Mouse (Mus musculus): ENCODE measurements at regions not wholly inside any gene's neighbourhood (a gene's known extent, or its start where the extent isn't known, plus 50 kb on each side); places are given as distances from the start of the nearest gene placed in this dataset.

DNA sequence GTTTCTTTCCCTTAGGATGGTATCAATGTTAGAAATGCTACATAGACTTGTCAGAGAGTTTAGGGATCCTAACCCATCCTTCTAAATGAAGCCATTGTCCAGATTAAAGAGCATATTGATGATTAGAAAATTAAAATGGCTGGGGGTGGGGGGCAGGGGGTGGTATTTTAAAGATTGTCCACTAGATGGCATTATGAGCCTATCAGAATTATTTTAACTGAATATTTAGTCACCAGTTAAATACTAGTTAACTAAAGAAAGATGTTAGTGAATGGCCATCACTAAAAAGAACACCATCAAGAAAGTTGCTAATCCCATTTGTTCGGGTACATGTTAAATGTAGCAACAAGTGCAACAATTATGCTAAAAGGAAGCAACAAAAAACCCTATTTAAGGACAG is 1909.6 kb upstream of the 5930422O12Rik start:
- DNase-seq (ENCODE audit: extremely low read depth, low read depth, low spot score), result no peak

- DNase-seq (ENCODE audit: extremely low read depth, low read depth, low spot score), result peak; percentile 3
Observed at GRCm38 (mm10) chr8:31520991-31521448, 1907.5 kb upstream of the 5930422O12Rik start.

DNA sequence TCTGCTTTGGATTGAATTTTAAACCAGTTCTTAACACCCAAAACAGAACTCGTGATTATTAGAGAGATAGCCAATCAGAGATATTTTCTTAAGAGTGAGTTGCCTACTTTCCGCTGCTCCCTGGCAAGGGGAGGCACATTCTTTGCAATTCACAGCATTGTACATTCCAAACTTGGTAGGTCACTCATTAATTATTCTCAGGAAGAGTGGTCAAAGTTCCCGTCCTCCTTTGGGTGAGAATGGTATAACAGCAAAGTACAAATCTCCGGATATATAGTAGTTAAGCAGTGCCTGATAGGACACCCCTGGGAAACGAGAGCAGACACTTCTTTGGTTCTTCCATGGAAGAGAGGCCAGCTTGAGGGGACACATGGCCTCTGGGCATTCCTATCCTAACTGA is 1903.4 kb upstream of the 5930422O12Rik start:
- no peak for DNase-seq (ENCODE audit: extremely low read depth, low read depth, low spot score)

GRCm38 (mm10) chr8:31539251-31539650 is 1889.3 kb upstream of the 5930422O12Rik start:
- no peak for DNase-seq (ENCODE audit: extremely low read depth, low read depth, low spot score)

- DNase-seq (ENCODE audit: extremely low read depth, low read depth, low spot score), result no peak
Observed at GRCm38 (mm10) chr8:31541646-31542045, 1886.9 kb upstream of the 5930422O12Rik start.

GRCm38 (mm10) chr8:31574136-31574535 is 1854.4 kb upstream of the 5930422O12Rik start:
- DNase-seq (ENCODE audit: extremely low read depth, low read depth, low spot score), result no peak

DNA sequence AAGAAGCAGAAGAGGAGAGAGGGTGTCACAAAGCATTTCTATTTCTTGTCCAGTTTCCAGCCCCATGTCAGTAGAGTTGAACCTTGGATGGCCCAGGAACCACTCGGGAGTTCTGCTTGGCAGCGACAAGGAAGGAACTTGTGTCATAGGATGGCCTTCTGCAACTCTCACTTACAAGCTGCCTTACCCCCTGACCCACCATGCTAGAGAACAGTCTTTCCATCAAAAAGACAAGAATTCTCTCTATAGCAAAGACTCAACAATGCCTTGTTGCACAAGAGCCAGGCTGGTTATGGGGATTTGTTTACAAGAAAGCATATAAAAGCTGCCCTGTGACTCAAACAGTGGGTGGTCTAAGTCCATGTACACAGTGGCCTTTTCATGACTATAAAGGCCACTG is 1852.4 kb upstream of the 5930422O12Rik start:
- DNase-seq (ENCODE audit: extremely low read depth, low read depth, low spot score), result no peak

GRCm38 (mm10) chr8:31584661-31585060 is 1843.8 kb upstream of the 5930422O12Rik start:
- DNase-seq (ENCODE audit: extremely low read depth, low read depth, low spot score), result no peak

GRCm38 (mm10) chr8:31599536-31599935 is 1829.0 kb upstream of the 5930422O12Rik start:
- no peak for DNase-seq (ENCODE audit: extremely low read depth, low read depth, low spot score)

DNA sequence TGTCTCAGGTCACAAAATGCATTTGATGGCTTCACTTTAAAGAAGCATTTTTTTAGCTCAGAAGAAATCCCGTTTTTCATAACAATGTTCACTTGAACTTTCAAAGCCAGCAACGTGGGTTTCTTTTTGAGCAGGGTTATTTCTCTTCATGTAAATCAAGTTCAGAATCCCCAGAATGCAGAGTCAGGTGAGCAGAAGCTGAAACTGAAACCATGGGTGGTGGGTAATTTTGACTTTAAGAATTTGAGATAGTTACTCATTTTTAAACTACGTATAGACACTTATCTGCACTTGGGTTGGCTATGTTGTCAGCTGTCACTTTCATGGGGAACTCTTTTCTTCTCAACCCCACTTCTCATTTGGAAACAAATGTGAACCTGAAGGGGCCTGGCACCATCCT is 1827.5 kb upstream of the 5930422O12Rik start:
- no peak for DNase-seq (ENCODE audit: extremely low read depth, low read depth, low spot score)

GRCm38 (mm10) chr8:31616501-31616900 is 1812.0 kb upstream of the 5930422O12Rik start:
- DNase-seq (ENCODE audit: extremely low read depth, low read depth, low spot score), result no peak

GRCm38 (mm10) chr8:31627708-31628107 is 1800.8 kb upstream of the 5930422O12Rik start:
- no peak for DNase-seq (ENCODE audit: extremely low read depth, low read depth, low spot score)

DNA sequence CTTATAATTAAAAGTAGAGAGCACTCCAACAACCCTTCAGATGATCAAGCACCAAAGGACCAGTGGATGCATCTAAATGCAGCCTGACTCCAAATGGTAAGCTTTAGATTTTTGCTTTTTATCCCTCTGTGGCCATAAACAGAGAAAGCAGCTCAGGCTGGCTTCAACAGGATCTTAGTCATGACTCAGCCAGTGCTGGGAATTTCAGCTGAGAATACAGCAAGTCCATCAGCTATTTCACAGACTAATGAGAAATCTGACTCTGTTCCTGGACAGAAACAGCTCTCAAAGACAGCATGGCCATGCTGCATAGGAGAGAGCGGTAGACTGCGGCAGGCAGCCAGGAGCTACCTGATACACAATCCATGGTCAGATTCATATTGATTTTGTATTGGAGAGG is 1800.4 kb upstream of the 5930422O12Rik start:
- no peak for DNase-seq (ENCODE audit: extremely low read depth, low read depth, low spot score)

DNA sequence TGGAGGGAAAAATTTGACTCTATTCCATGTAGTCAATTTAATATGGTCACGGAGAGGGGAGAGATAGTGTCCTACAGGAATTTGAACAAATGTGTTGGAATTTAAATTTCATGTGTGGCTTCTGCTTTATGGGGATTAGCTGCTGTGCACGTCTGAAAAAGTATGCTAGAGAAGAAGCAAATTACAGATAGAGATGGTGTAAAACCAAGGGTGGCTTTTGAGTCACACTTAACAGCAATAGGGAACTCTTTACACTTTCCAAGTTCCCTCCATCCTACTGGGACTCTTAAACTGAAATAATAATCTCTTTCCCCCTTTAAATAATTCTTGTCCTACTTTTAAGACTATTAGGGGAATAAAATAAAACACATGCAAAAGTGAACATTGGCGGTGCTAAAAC is 1790.1 kb upstream of the 5930422O12Rik start:
- no peak for DNase-seq (ENCODE audit: extremely low read depth, low read depth, low spot score)

DNA sequence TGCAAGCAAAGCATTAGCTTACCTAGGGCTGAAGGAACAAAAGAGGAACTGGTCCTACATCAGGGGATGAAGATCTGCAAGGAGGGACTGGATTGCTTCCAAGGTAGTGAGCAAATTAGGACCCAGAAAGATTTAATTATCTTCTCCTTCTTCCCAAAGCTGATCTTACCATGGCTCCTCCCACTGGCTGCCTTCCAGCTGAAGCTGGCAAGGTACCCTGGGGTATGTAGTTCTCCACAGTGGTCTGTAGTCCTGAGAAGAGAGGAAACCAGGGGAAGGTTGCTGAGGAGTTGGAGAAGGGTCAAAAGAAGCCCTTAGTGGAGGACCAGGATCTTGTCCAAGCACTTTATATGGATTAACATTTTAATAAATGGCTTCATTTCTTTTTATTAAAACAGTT is 1764.8 kb upstream of the 5930422O12Rik start:
- no peak for DNase-seq (ENCODE audit: extremely low read depth, low read depth, low spot score)

GRCm38 (mm10) chr8:31665485-31665884 is 1763.0 kb upstream of the 5930422O12Rik start:
- DNase-seq (ENCODE audit: extremely low read depth, low read depth, low spot score), result no peak

DNA sequence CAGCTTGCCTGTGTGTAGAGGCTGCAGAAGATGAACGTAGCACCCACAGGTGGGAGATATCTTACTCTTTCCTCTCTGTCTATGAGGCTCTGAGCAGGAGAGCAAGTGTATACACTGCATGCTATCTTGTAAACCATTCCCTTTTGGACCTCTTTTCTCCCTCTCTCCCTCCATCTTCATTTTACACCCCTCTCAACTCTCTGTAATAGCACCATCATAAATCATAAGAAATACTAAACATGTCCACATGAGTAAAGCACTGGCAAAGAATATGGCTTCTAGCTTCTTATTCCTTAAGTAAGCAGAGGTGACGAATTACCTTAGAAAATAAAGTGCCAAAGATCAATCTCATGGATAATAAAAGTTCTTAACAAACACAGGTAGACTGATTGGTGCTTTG is 1724.3 kb upstream of the 5930422O12Rik start:
- DNase-seq (ENCODE audit: extremely low read depth, low read depth, low spot score), result no peak

DNA sequence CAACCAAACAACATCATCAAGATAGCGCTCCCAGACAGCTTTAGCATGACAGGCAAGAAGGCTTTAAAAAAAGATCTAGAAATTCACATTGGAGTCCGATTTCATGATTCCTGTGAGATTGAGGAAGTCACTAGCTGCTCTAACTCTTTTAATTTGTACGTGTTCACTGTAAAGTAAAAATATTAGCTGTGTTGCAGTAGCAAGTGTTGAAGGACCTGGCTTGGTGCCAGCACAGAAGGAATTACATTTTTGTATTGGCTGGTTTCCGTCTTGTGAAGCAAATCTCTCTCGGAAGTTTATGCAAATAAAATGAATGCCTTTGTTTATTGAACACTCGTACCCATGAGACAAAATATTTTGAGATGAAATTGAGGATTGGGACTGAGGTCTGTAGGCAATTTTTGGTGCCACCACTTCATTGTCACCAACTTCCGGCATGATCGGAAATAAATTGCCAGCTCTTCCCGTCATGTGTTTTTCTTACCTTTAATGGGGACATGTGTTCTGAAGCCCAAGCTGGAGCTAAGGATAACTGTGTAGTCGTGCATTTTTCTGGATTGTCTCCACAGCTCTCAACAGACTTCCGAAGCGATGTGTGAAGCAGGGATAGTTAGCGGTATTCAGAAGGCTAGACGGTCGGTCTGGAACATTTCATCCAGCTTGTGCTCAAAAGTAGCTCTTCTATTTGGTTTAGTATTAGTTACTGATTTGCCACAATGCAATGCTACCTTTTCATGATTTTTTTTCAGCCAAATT is 1715.0 kb upstream of the 5930422O12Rik start:
- no peak for DNase-seq (ENCODE audit: extremely low read depth, low read depth, low spot score)

DNA sequence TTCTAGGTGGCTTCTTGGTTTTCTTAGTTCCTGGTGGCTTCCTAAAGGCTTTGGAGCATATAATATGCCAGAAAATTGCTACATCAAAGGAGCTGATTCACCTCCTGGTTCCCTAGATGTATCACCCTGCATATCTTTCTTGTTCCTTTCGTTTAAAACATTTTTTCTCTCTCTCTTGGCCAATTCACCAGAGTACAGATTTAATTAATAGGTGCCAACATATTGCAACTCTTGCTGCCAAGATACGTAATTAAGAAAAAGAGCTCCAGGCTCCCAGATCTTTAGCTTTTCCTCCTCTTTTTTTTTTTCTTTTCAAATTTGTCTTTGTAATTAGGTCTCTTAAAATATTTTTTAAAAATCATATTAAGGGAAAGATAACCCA is 1714.4 kb upstream of the 5930422O12Rik start:
- no peak for DNase-seq (ENCODE audit: extremely low read depth, low read depth, low spot score)

DNA sequence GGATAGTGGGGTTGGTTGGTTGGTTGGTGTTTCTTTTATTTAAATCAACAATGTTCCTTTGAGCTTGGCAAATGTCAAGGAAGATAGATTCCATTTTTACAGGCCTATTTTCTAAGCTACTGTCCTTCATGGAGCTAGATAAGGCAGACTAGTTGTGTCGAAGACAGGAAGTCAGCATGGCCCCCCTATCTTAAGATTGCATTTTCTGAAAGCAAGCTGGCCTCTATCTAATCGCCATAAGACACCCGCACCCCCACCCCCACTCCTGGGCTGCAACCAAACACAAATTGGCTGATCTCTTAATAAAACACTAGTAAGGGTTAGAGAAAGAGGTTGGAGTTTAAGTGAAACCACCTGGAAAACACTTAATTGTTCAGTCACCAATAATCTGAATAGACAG is 1708.5 kb upstream of the 5930422O12Rik start:
- no peak for DNase-seq (ENCODE audit: extremely low read depth, low read depth, low spot score)

- DNase-seq (ENCODE audit: extremely low read depth, low read depth, low spot score), result no peak
Observed at GRCm38 (mm10) chr8:31720585-31720984, 1707.9 kb upstream of the 5930422O12Rik start.

DNA sequence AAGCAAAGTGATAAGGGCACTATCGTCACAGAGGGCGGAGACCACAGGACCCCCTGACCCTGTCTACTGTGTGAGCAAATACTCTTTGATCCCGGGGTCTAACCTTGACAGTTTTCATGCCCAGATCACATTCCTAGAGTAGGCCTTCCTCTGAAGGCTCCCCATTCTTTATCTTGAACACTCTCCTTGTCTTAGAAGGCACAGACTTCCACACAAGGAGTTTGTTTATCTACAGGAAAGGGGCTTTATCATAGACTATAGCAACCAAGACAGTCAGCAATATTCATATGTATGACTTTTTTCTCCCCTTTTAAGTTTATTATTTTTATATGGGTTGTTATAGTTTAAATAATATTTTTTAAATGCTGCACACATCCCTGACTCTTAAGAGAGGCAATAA is 1703.1 kb upstream of the 5930422O12Rik start:
- no peak for DNase-seq (ENCODE audit: extremely low read depth, low read depth, low spot score)

DNA sequence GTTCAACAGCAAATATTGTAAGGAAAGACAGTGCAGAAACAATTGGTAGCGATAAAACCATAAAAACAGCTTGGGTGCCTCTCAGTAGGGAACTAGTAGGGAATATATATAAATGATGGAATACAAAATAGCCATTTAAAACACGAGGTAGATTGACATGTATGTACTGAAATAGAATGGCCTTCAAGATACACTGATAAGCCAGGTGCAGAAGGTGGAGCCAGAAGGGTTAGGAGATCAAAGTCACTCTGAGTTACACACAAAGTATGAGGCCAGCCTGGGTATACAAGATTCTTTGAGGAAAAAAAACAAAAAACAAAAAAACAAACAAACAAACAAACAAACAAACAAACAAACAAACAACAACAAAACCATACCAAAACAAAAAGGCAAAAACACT is 1692.9 kb upstream of the 5930422O12Rik start:
- no peak for DNase-seq (ENCODE audit: extremely low read depth, low read depth, low spot score)

All from fat pad, adult 2 months (tissue).